Mouse (Mus musculus) stomach, postnatal 0 days (tissue): ENCODE measurements around the gene Vmn1r113. TPM values are rescaled to one million over a fixed set of nuclear protein-coding genes. Genes with fewer than 3 reads are reported as not detected.
"Not testable (repeated sequence)": the region's sequence is repeated elsewhere in the genome, so short reads cannot be mapped to it uniquely, and the experiment has no call there.

Source experiments
- ATAC-seq: fragments of 200-750 bp; cut with Nextera tagmentation; 2 replicates; pipeline ENCODE4 v1.8.0; 2017; ENCODE audit not compliant: low FRiP score, low TSS enrichment
- DNase-seq: peaks from one replicate; pipeline ENCODE4 v3.0.0-alpha.2; 2016; ENCODE audit warnings: low spot score
- H3K27ac ChIP-seq: fragments of 300-500 bp; sonication (generic); replicated peaks from 2 replicates; pipeline ENCODE4 v1.5.1; 2014; ENCODE audit warnings: mild to moderate bottlenecking, control low read depth
- H3K27me3 ChIP-seq: fragments of 300-500 bp; sonication (generic); 2 replicates; pipeline ENCODE4 v1.6.1; 2014; ENCODE audit warnings: low read length; ENCODE audit not compliant: control insufficient read depth, insufficient read depth
- H3K36me3 ChIP-seq: fragments of 300-500 bp; sonication (generic); 2 replicates; pipeline ENCODE4 v1.6.1; 2014; ENCODE audit warnings: low read length, mixed read lengths; ENCODE audit not compliant: control insufficient read depth, insufficient read depth
- H3K4me1 ChIP-seq: fragments of 300-500 bp; sonication (generic); replicated peaks from 2 replicates; pipeline ENCODE4 v1.6.1; 2014; ENCODE audit warnings: antibody characterized with exemption; ENCODE audit not compliant: control insufficient read depth, insufficient read depth
- H3K4me2 ChIP-seq: fragments of 300-500 bp; sonication (generic); replicated peaks from 2 replicates; pipeline ENCODE4 v1.6.1; 2014; ENCODE audit warnings: low read depth, mild to moderate bottlenecking, control low read depth, moderate library complexity
- H3K4me3 ChIP-seq: fragments of 300-500 bp; sonication (generic); 2 replicates; pipeline ENCODE4 v1.5.1; 2014; ENCODE audit warnings: low read depth, low read length, control low read depth
- H3K9ac ChIP-seq: fragments of 300-500 bp; sonication (generic); 2 replicates; pipeline ENCODE4 v1.6.1; 2014; ENCODE audit warnings: mild to moderate bottlenecking, low read length, control low read depth, mixed read lengths
- H3K9me3 ChIP-seq: fragments of 300-500 bp; sonication (generic); 2 replicates; pipeline ENCODE4 v1.6.1; 2016; ENCODE audit warnings: low read length; ENCODE audit not compliant: control insufficient read depth
- WGBS: fragments of 180-500 bp; shearing (Covaris S2); extraction: QIAGEN DNeasy Blood & Tissue Kit; methylation state at CpG from one replicate; pipeline ENCODE4 v1.1.7; 2014; 5-methylcytosine and 5-hydroxymethylcytosine counted together
- polyA plus RNA-seq: library from polyadenylated mRNA; unstranded; fragments of >200 nt; fragmentation: Nextera tagmentation; extraction: Ambion mirVana; gene quantifications from 2 replicates; pipeline ENCODE4 v1.2.1, GENCODE M21; 2015

Gene Vmn1r113
- polyA plus RNA-seq = not detected in 2 replicates

- H3K4me3 ChIP-seq, H3K36me3 ChIP-seq, H3K27me3 ChIP-seq, H3K9me3 ChIP-seq, H3K4me1 ChIP-seq, H3K9ac ChIP-seq, H3K4me2 ChIP-seq, H3K27ac ChIP-seq, DNase-seq, ATAC-seq: not testable (repeated sequence)
- WGBS = 52% methylated on average over 2 of the region's 2 CpGs
Measured at GRCm38 (mm10) chr7:20786985-20787384, at the start of gene Vmn1r113. Vmn1r113 (plus strand) TSS chr7:20787285.

GRCm38 (mm10) chr7:20770885-20771284 is 16.2 kb upstream of the Vmn1r113 start, which contains the start of gene Vmn1r112:
Vmn1r112 (plus strand) TSS chr7:20771185.
- DNase-seq, ATAC-seq: not testable (repeated sequence)

GRCm38 (mm10) chr7:20812086-20812485 is 25.0 kb downstream of the Vmn1r113 start, which contains the start of gene Vmn1r114:
Vmn1r114 (minus strand) TSS chr7:20812186.
- not testable (repeated sequence) for H3K4me2 ChIP-seq, H3K4me1 ChIP-seq, H3K27me3 ChIP-seq, H3K27ac ChIP-seq, H3K36me3 ChIP-seq, DNase-seq, H3K9ac ChIP-seq, H3K4me3 ChIP-seq, H3K9me3 ChIP-seq, ATAC-seq
- WGBS = no CpG with 5 or more reads among the region's 5 CpGs

More at GRCm38 (mm10) chr7:20770885-20771284, 16.2 kb upstream of the Vmn1r113 start, which contains the start of gene Vmn1r112:
- not testable (repeated sequence) for H3K27me3 ChIP-seq, H3K9ac ChIP-seq, H3K27ac ChIP-seq, H3K4me2 ChIP-seq, H3K9me3 ChIP-seq, H3K36me3 ChIP-seq, H3K4me1 ChIP-seq, H3K4me3 ChIP-seq
- WGBS = no CpG with 5 or more reads among the region's 3 CpGs

Other genes with a start within 250 kb of the Vmn1r113 start
- gene Gm5726, start 241.5 kb upstream of the Vmn1r113 start, polyA plus RNA-seq = not detected in 2 replicates
- gene Gm4141, start 211.0 kb upstream of the Vmn1r113 start, polyA plus RNA-seq = not detected in 2 replicates
- not detected in 2 replicates for gene Gm4513, start 188.3 kb upstream of the Vmn1r113 start, polyA plus RNA-seq
- not detected in 2 replicates for gene Vmn1r107, start 118.4 kb upstream of the Vmn1r113 start, polyA plus RNA-seq
- gene Vmn1r111, start 84.1 kb upstream of the Vmn1r113 start, polyA plus RNA-seq = not detected in 2 replicates
- not detected in 2 replicates for gene Gm10668, start 56.7 kb upstream of the Vmn1r113 start, polyA plus RNA-seq
- not detected in 2 replicates for gene Vmn1r112, start 16.1 kb upstream of the Vmn1r113 start, polyA plus RNA-seq
- not detected in 2 replicates for gene Vmn1r114, start 24.9 kb downstream of the Vmn1r113 start, polyA plus RNA-seq
- gene Vmn1r115, start 57.7 kb downstream of the Vmn1r113 start, polyA plus RNA-seq = not detected in 2 replicates
- not detected in 2 replicates for gene Vmn1r116, start 85.0 kb downstream of the Vmn1r113 start, polyA plus RNA-seq
- not detected in 2 replicates for gene Vmn1r117, start 96.8 kb downstream of the Vmn1r113 start, polyA plus RNA-seq
- gene Vmn1r118, start 125.1 kb downstream of the Vmn1r113 start, polyA plus RNA-seq = not detected in 2 replicates
- gene Vmn1r119, start 225.2 kb downstream of the Vmn1r113 start, polyA plus RNA-seq = not detected in 2 replicates